Mouse (Mus musculus) liver, adult 2 months (tissue): ENCODE results near the gene Auts2.

ENCODE experiments used
- CTCF ChIP-seq: fragments of 200-500 bp; IDR thresholded peaks from 2 replicates; pipeline ENCODE4 v1.5.1; 2011; ENCODE audit warnings: low read depth, low read length, control low read depth
- POLR2A ChIP-seq: fragments of 200-500 bp; IDR thresholded peaks from 2 replicates; pipeline ENCODE4 v1.6.1; 2011; ENCODE audit warnings: low read length, control low read depth; ENCODE audit not compliant: insufficient read depth; ENCODE audit errors: extremely low read depth

- TF ChIP-seq POLR2A, result no peak
- no peak for TF ChIP-seq CTCF
Measured at GRCm38 (mm10) chr5:131466131-131466530, 1077.0 kb downstream of the Auts2 start.
